Mouse (Mus musculus) testis, postnatal 14 days (tissue): ENCODE results near the gene C130032M10Rik.

ENCODE experiments used
- DNase-seq: peaks from one replicate; pipeline ENCODE4 v3.0.0; 2021; ENCODE audit warnings: low spot score

C130032M10Rik gene

GRCm38 (mm10) chr9:114548496-114548895, 33.0 kb downstream of the C130032M10Rik start:
- DNase-seq = no peak

- DNase-seq = no peak
Observed at GRCm38 (mm10) chr9:114549117-114549516, 33.6 kb downstream of the C130032M10Rik start.

- no peak for DNase-seq
Observed at GRCm38 (mm10) chr9:114550033-114550432, 34.5 kb downstream of the C130032M10Rik start.

DNA sequence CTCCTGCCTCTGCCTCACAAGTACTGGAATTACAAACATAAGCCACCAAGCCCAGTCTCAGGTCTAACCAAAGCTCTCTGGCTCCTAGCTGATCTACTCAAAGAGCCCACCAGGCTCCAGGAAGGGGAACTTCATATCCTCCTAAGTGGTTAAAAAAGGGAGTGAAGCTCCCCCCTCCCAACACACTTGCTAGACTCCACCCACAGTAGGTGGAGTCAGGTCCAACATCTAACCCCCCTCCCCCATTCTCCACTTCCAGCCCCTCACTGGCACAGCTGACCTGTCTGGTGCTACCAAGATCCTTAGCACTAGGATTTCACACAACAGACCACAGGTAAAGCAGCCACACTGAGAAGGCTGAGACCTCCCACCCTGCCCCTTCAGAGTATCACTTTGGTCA, 38.3 kb downstream of the C130032M10Rik start:
- DNase-seq = no peak

DNA sequence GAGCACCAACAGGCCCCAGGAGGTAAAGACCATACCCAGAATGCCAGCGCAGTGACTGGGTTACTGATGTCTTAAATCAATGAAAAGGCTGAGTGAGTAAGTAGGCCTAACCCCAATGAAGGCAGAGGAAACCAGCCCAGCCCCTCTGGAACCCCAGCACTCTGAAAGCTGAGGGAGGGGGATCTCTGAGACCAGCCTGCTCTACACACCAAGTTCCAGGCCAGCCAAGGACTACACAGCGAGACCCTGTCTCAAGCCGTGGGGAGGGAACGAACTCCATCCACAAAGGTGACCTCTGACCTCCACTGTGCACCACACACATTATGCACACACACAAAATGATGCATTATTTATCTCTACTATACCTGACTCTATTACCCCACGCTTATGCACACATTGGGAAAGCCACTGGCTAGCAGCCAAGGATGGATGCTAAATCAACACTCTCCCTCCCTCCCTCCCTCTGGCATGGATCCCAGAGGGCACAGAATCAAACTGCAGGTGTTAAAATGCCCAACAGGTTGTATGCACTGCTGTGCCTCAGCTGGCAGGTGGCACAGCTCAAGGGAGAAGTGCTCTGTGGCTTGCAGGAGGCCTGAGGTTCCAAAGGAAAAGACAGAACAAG, 39.0 kb downstream of the C130032M10Rik start:
- no peak for DNase-seq

GRCm38 (mm10) chr9:114556276-114556855, 40.9 kb downstream of the C130032M10Rik start:
- peak; percentile 62 for DNase-seq

DNA sequence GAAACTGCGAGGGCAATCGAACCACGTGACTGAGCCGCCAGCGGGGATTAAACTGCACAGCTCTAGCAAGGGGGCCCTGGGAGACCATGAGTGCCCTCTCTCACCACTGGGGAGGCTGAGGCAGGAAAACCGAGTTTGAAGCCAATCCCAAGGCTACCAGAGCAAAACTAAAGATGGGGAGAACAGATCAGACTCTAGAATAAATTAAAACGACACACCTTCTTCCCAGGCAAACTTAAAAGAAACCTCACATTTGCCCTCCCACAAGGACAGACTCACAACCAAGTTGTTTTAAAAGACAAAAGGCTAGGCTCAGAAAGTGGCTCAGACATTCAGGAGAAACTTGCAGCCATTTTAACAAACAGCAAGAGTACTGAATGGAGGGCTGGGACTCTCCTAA, 41.6 kb downstream of the C130032M10Rik start:
- DNase-seq = no peak

DNA sequence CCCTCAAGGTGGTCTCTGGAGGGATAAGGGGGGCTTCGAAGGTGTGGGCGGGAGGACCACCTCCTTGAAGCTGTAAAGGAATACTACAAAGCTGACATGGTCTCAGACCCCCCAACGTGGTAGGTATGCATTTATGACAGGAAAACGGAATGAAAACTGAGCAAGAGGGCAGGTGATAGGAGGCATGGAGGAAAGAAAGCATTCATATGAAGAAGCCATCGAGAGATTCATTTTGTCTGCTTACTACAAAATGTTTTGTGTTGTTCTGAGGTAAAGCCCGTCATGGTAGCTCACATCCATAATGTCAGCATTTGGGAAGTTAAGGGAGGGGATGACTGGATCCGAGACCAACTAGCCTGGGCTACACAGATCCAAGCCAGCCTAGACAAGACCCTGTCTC, 44.6 kb downstream of the C130032M10Rik start:
- DNase-seq = no peak

GRCm38 (mm10) chr9:114560771-114561670, 45.5 kb downstream of the C130032M10Rik start:
- DNase-seq = no peak

DNA sequence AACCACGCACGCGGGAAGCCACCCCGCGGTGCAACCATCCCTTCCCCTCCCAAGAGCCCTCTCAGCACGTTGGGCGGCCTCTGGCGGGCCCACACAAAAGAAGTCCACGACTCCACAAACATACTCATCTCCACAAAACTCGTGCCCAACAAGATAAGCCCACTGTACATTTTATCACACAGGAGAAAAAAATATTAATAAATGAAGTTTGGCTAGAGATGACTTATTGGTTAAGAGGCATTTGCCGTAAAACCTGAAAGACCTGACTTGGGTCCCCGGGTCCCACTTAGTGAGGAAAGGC, 46.1 kb downstream of the C130032M10Rik start:
- DNase-seq = no peak

GRCm38 (mm10) chr9:114562031-114562918, 46.8 kb downstream of the C130032M10Rik start:
- DNase-seq = no peak

- DNase-seq = peak; percentile 28
Observed at GRCm38 (mm10) chr9:114562919-114563751, 47.6 kb downstream of the C130032M10Rik start.

DNA sequence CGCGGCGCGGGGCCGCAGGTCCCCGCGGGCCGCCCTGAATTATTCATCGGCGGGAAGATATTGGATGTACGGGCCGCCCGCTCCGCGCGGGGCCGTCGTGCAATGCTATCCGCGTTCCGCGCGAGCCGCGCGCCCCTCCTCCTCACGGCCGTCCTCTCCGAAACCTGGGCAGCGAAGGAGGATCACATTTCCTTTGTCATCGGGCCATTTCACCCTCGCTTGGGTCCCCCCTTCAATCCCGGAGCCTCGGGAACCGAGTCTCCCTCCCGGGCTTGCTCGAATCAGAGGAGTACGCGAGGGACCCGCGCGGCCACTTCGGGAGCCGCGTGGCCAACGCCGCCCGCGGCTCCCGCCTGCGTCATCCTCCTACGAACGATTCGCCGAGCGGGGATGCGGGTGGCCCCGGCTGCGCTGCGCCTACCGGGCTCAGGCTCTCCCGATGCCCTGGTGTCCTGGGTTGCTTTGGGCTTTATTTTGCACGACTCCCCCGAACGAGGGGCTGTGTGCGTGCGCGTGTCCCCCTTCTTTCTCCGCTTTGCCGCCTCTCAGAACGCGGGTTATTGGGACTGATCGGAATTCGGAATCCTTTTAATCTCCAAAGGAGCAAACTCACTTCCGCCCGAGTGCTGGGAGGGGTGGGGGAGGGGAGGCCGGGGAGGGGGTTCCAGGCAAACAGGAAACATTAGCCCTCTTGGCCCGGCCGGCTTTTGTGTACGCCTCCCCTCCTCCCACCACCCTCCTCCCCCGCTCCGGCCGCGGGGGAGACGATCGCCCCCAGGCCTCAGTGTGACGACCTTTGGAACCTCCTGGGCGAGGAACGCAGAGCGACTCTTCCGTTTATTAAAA, 48.5 kb downstream of the C130032M10Rik start, which contains the start of gene Trim71:
Gene Trim71, minus strand, starts transcription at position 609 of the 846 bp plus-strand sequence.
- DNase-seq = peak; percentile 16

DNA sequence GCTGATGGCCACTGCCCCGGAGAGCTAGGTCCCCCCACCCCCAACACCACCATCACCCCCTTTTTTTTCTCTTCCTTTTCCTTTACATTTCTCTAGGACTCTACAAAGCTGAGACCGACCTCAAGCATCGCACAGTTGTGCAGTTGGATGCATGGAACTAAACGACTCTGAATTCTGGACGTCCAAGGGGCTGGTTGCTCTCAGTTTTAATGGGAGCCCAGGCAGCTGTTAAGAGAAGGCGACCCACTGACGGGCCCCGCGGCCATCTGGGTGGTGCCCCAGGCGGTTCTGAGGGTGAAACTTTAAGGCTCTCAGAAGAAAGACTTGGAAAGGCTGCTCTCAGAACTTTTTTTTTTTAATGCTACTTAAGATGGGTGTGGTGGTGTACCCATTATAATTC, 49.2 kb downstream of the C130032M10Rik start:
- DNase-seq = no peak
